Mouse (Mus musculus): ENCODE results near the gene Olfr101.
A peak's percentile ranks its signal among the peaks of the same experiment; 100 is the strongest.

Olfr101 gene

DNA sequence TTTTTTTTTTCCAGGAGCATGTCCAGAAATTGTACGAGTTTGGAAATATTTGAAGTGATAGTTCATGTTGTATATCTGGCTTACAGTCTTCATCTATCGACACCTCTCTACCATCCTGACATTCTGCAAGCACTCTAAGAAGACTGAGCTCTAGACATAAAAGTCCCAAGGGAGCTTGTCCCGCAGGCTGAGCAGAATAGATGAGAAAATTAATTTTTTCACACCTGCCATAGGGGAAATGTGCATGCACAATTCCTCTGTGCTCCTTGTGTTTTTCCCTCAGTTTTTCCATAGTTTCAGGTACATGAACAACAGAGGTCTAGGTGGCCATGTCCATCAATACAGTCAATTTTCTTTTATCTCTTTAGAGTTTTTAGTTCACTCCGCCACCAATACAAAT is at the start of gene Olfr101:
Gene Olfr101, minus strand, starts transcription at position 101 of the 400 bp plus-strand sequence.
- no peak for TF ChIP-seq GATA4 (IDR thresholded peaks at IDR 0.05; ENCODE audit: insufficient replicate concordance, low read length)

DNA sequence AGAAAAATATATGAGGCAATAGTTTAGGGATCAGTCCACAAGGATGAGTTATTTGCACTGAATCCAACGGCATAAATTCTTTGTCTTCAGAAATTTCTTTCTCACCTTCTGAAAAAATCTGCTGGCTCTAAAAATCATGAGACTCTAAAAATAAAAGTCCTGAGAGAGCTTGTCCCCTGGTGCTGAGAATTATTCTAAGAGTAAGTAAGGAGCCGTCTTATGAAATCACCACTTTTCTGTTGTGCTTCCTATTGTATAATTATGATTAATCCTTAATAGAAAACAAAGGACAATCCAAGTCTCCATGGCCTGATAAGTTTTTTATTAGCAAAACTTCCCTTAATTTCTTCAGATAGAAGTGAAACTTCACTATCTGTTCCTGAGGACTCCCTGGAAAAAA is 35.5 kb upstream of the Olfr101 start, which contains the start of gene Olfr103:
Gene Olfr103, minus strand, starts transcription at position 101 of the 400 bp plus-strand sequence.
- TF ChIP-seq GATA4 (IDR thresholded peaks at IDR 0.05; ENCODE audit: insufficient replicate concordance, low read length) = no peak

DNA sequence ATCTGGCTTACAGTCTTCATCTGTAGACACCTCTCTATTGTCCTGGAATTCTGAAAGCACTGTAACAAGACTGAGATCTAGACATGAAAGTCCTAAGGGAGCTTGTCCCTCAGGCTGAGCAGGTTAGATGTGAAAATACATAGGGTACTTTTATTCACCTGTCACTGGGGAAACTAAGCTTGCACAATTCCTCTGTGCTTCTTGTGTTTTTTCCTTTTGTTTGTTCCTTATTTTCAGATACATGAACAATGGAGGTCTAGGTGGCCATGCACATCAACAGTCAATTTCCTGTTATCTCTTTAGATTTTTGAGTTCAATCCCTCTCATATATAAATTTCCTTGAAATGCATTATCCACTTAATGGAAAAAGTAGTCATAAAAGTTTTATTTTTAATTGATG is 12.8 kb upstream of the Olfr101 start, which contains the start of gene Olfr102:
Gene Olfr102, minus strand, starts transcription at position 101 of the 400 bp plus-strand sequence.
- no peak for TF ChIP-seq GATA4 (IDR thresholded peaks at IDR 0.05; ENCODE audit: insufficient replicate concordance, low read length)

DNA sequence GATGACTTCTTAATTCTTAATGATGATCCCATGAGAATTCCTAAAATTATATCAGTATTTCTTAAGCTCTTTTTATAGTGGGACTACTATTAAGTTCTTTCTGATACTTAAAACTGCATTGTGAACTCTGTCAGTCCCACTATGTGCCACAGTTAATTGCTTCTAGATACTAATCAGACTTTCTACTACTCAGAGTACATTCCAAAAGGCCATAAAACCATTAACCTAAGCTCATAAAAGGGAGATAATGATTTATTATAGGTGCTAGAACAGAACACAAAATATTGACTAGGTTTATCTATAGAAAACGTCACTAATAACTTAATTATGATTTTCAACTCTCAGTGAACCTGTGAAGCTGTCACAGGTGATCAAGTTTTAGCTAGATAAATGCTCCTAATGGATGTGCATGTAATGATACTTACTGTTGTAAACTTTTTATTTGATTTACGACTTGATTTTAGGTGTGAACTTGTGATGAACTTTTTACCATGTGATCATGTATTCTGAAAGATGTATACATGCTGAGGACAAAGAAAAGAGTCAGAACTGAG is 6.1 kb upstream of the Olfr101 start:
- TF ChIP-seq GATA4 (IDR thresholded peaks at IDR 0.05; ENCODE audit: insufficient replicate concordance, low read length) = no peak

DNA sequence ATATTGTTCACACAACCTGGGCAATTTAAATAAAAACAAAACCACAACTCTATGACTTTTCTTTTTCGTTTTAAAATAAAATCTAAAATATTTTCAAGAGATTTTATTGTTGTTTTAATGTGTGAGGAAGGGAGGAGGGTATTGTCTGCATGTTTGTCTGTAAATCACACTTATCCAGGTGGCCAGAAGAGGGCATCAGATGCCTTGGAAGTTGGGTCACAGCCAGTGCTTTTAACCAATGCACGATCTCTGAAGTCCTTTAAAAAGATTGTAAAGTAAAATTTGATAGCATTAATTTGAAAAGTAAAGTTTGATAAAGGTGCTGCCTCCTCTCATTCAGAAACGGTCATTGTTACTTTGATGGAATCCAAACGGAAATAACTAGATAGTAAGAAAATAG is 4.4 kb upstream of the Olfr101 start:
- TF ChIP-seq GATA4 (IDR thresholded peaks at IDR 0.05; ENCODE audit: insufficient replicate concordance, low read length) = no peak

DNA sequence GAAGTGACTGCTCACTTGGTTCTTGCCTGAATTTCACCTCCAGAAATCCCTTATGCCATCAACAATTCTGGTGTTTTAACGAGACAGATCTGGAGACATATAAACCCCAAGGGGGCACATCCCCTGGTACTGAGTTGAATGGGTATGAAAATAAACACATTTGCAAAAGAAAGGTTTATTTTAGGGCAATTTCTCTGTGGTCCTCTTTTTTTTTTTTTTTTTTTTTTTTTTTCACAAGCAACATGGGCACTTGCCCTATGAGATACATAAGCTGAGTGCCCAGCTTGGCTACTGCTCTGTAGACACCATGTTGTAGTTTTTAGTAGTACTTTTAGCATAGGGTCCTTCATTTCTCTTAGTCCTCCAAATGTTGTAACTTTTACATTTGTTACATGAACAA is 20.8 kb downstream of the Olfr101 start, which contains the start of gene Olfr99:
Gene Olfr99, minus strand, starts transcription at position 101 of the 400 bp plus-strand sequence.
- no peak for TF ChIP-seq GATA4 (IDR thresholded peaks at IDR 0.05; ENCODE audit: insufficient replicate concordance, low read length)

DNA sequence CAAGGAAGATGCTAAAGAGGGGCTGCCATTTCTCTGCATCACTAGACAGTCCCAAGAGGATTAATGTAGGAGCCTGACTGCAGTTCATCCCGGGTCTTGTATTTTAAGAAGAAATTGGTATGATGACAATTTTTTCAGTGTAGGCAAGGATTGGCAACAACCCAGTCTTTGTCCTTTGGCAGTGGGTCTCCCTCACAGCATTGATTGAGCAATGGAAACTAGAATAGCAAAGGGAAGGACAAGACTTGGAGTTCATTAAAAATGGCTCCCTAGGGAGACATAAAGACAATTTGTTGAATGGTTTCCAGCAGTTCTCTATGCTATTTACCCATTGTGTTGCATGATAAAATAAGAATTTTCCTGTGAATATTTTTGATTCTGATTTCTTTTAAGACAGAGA is 23.8 kb downstream of the Olfr101 start:
- TF ChIP-seq GATA4 (IDR thresholded peaks at IDR 0.05; ENCODE audit: insufficient replicate concordance, low read length) = no peak

DNA sequence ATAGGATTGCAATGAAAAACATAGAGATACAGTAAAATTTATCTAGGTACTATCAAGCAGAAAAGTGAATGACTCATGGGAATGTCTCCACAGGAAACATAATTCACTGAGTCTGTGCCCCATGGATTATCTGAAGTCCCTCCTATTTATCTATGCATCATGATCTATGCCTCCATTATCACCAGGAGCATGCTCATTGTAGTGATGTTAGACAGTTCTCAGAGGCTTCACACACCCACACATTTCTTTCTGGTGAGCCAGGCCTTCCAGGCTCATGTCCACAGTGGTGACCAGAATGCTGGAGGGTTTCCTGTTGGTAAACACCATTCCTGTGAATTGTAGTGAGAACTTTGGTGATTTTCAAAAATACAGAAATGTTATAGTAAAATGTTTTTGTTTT is 27.5 kb downstream of the Olfr101 start:
- TF ChIP-seq GATA4 (IDR thresholded peaks at IDR 0.05; ENCODE audit: insufficient replicate concordance, low read length) = no peak

DNA sequence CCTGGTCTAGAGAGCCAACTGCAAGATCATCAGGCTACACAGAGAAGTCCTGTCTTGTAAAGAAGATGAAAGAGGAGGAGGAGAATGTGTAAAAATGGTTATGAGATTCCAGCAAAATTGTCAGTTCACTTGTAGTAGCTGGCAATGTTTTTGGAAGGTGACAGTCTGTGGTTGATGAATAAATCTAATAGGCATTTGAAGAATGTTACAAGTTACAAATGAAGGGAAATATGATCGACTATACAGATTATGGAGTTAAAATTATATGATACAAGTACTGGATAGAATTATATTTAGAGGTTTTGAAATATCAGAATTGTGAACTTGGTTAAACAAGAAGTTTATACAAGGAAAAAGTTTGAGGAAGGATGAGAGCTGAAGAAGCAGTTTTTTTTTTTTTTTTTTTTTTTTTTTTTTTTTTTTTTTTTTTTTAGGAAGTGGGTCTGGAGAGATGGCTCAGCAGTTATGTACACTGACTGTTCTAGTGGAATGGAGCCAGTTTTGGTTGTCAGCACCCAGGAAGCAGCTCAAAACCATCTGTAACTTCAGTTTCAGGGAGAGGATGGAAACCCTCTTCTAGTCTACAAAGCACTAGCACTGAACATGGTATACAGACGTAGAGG is 28.4 kb downstream of the Olfr101 start:
- no peak for TF ChIP-seq GATA4 (IDR thresholded peaks at IDR 0.05; ENCODE audit: insufficient replicate concordance, low read length)

DNA sequence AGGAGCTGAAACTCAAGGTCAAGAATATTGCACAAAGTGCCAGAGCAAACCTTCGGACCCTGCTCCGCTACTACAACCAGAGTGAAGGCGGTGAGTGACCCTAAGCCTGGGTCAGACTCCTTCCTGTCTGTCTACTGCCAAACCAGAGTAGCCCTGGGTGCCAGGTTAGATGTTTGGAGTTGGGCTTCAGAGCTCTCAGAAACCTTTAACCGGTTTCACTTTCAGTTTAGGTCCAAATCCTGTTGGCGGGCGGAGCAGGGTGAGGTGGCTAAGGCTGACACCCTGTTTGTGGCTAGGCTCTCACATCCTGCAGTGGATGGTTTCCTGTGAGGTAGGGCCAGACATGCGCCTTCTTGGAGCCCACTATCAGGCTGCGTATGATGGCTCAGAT is 33.4 kb downstream of the Olfr101 start:
- no peak for TF ChIP-seq GATA4 (IDR thresholded peaks at IDR 0.05; ENCODE audit: insufficient replicate concordance, low read length)

DNA sequence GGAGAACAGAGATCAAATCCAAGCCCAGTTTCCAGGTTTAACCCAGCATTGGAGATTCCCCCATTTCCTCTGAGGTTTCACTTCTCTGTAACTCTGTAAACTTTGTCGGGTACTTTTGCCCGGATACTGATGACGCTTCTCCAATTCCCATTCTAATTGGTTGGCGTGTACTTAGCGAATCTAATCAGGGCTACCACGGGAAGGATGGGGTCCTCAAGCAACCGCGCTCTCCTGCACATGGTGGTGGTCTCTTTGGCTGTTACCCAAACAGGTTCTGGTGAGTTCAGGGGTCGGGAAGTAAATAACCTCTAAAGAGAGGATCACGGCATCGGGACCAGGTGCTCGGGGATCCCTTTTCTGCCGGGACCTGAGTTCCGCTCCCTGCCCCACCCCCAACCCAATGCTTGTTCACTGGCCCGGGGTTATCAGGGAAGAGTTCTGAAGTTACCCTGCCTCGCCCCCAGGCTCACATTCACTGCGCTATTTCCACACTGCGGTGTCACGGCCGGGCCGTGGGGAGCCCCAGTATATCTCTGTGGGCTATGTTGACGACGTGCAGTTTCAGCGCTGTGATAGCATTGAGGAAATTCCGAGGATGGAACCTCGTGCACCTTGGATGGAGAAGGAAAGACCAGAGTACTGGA is 33.9 kb downstream of the Olfr101 start, which contains the start of gene H2-M3:
Gene H2-M3, plus strand, starts transcription at position 163 of the 644 bp plus-strand sequence.
- TF ChIP-seq GATA4 (IDR thresholded peaks at IDR 0.05; ENCODE audit: insufficient replicate concordance, low read length) = peak; percentile 61; the same call in 1 of the 2 replicates

DNA sequence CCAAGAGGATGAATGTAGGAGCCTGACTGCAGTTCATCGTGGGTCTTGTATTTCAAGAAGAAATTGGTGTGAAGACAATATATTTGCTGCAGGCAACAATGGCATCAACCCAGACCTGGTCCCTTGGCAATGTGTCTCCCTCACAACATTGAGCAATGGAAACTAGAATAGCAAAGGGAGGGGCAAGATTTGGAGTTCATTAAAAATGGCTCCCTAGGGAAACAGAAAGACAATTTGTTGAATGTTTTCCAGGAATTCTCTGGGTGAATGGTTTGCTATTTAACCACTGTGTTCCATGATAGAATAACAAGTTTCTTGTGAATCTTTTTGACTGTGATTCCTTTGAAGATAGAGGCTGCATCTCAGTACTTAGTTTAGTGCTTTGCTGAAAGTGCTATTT is 40.5 kb downstream of the Olfr101 start, which contains the start of gene Olfr98:
Gene Olfr98, minus strand, starts transcription at position 124 of the 400 bp plus-strand sequence.
- no peak for TF ChIP-seq GATA4 (IDR thresholded peaks at IDR 0.05; ENCODE audit: insufficient replicate concordance, low read length)

DNA sequence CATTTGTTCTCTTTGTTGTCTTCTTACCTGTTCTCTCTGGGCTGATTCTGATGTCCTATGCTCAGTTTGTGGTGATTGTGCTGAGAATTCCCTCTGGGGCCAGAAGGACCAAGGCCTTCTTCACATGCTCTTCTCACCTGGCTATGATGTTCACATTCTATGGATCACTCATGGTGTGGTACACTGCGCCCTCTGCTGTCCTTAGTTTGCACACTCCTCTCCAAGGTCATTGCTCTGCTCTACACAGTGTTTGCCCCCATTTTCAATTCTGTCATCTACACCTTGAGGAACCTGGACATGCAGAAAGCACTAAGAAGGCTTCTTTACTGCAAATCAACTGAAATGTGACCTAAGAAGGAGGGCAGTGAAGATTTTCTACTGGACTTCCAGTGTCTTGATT is 53.6 kb downstream of the Olfr101 start:
- no peak for TF ChIP-seq GATA4 (IDR thresholded peaks at IDR 0.05; ENCODE audit: insufficient replicate concordance, low read length)

DNA sequence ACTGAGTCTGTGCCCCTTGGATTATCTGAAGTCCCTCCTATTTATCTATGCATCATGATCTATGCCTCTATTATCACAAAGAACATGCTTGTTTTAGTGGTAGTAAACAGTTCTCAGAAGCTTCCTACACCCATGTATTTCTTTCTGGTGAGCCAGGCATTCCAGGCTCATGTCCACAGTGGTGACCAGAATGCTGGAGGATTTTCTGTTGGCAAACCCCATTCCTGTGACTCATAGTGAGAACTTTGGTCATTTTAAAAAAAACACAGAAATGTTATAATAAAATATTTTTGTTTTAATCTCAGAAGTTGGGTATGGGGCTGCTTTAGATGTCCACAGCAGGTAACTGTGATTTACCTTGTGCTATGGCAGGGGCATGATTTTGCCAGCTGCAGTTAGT is 54.7 kb downstream of the Olfr101 start:
- no peak for TF ChIP-seq GATA4 (IDR thresholded peaks at IDR 0.05; ENCODE audit: insufficient replicate concordance, low read length)

Measured in liver, adult (tissue).